Mouse (Mus musculus): ENCODE results near the gene Lhfpl3. TPM values are rescaled to one million over a fixed set of nuclear protein-coding genes. Genes with fewer than 3 reads are reported as not detected.

The Lhfpl3 gene
- total RNA-seq, 2 experiments from 2014 or later: not detected

- DNase-seq: no peak
These were observed 407.4 kb downstream of the Lhfpl3 start for GRCm38 (mm10) chr5:23153210-23153609.

GRCm38 (mm10) chr5:23154439-23154838 lies 408.6 kb downstream of the Lhfpl3 start:
- no peak for DNase-seq

- DNase-seq: no peak
These were observed 420.1 kb downstream of the Lhfpl3 start for GRCm38 (mm10) chr5:23165947-23166350.

GRCm38 (mm10) chr5:23166658-23167057 lies 420.8 kb downstream of the Lhfpl3 start:
- DNase-seq: no peak

GRCm38 (mm10) chr5:23189633-23190032 lies 443.8 kb downstream of the Lhfpl3 start:
- DNase-seq: no peak

GRCm38 (mm10) chr5:23196879-23197278 lies 451.0 kb downstream of the Lhfpl3 start:
- no peak for DNase-seq

GRCm38 (mm10) chr5:23213086-23213485 lies 467.2 kb downstream of the Lhfpl3 start:
- DNase-seq: no peak

- DNase-seq: no peak
These were observed 468.8 kb downstream of the Lhfpl3 start for GRCm38 (mm10) chr5:23214646-23215045.

- DNase-seq: no peak
These were observed 473.8 kb downstream of the Lhfpl3 start for GRCm38 (mm10) chr5:23219655-23220054.

- DNase-seq: peak; percentile 13
These were observed 479.1 kb downstream of the Lhfpl3 start for GRCm38 (mm10) chr5:23224759-23225536.

GRCm38 (mm10) chr5:23225621-23226020 lies 479.8 kb downstream of the Lhfpl3 start:
- DNase-seq: no peak

GRCm38 (mm10) chr5:23226753-23227152 lies 480.9 kb downstream of the Lhfpl3 start:
- DNase-seq: no peak

- no peak for DNase-seq
These were observed 501.1 kb downstream of the Lhfpl3 start for GRCm38 (mm10) chr5:23246974-23247373.

- DNase-seq: no peak
These were observed 501.9 kb downstream of the Lhfpl3 start for GRCm38 (mm10) chr5:23247784-23248183.

- DNase-seq: no peak
These were observed 502.4 kb downstream of the Lhfpl3 start for GRCm38 (mm10) chr5:23248303-23248702.

GRCm38 (mm10) chr5:23249896-23250875 lies 504.3 kb downstream of the Lhfpl3 start:
- no peak for DNase-seq

GRCm38 (mm10) chr5:23251462-23252224 lies 505.8 kb downstream of the Lhfpl3 start:
- DNase-seq: peak; percentile 72

GRCm38 (mm10) chr5:23255816-23256418 lies 510.1 kb downstream of the Lhfpl3 start:
- no peak for DNase-seq

- no peak for DNase-seq
These were observed 527.5 kb downstream of the Lhfpl3 start for GRCm38 (mm10) chr5:23273309-23273708.

GRCm38 (mm10) chr5:23279364-23279763 lies 533.5 kb downstream of the Lhfpl3 start:
- no peak for DNase-seq

GRCm38 (mm10) chr5:23284884-23285283 lies 539.0 kb downstream of the Lhfpl3 start:
- no peak for DNase-seq

- DNase-seq: no peak
These were observed 543.3 kb downstream of the Lhfpl3 start for GRCm38 (mm10) chr5:23289149-23289548.

Data from gastrocnemius, postnatal 25 days (tissue).